ENCODE assay signal across 23 mouse cellular contexts in genomic region chr16:38032644-38033043, GRCm38 (mm10). TPM values are rescaled to one million over a fixed set of nuclear protein-coding genes. Genes with fewer than 3 reads are reported as not detected.
A peak's percentile ranks its signal among the peaks of the same experiment; 100 is the strongest.
DNase-seq lines count a peak whose midpoint lies in the region; ATAC-seq and TF ChIP-seq lines count a peak whose summit lies in the region.
"Had no signal": no experiment of that assay in that cellular context is flagged by ENCODE, and none has a peak within 500 bp of the region (broad histone marks: within the 10 kb centered on the region; RNA-seq: fewer than 3 reads in every experiment).

No protein-coding gene starts in this region.

- H3K27me3 ChIP-seq in kidney, embryonic 15.5 days, result no peaks in the 10 kb centered on the region
- no peaks in the 10 kb centered on the region for H3K27me3 ChIP-seq in intestine, postnatal 0 days (replicated peaks; ENCODE audit: control insufficient read depth, insufficient read depth, low read length)
- H3K27me3 ChIP-seq: CH12.LX; forebrain, embryonic 15.5 days; heart, embryonic 13.5 days; limb, embryonic 12.5 days had no signal

- intact Hi-C loops in left cerebral cortex, adult 2 months (cut with DNase I), result no loop called here
- intact Hi-C loops in left cerebral cortex, postnatal 4 days (cut with DNase I), result no loop called here

- DNase-seq in kidney, adult 11 months, result peak; percentile 11
- DNase-seq in left cerebral cortex, adult 2 months (ENCODE audit: extremely low spot score in 1 of 2, low spot score in 2 of 2), result no peak
- no peak for DNase-seq in left cerebral cortex, postnatal 4 days
- DNase-seq in MEL-GATA-1-ER (ENCODE audit: extremely low read depth, low read depth), result peak; percentile 4
- DNase-seq in right cerebral cortex, adult 18-20 months, result no peak
- DNase-seq in cerebellum, adult 18-20 months, result no peak
- DNase-seq: adrenal gland, postnatal 14 days; cerebellum, adult 9-10 months; gastrocnemius, postnatal 36 days; heart, postnatal 14 days; liver, postnatal 0 days; right cerebral cortex, postnatal 4 days had no signal

- H3K9me3 ChIP-seq in kidney, embryonic 15.5 days (replicated peaks), result no peaks in the 10 kb centered on the region
- no peaks in the 10 kb centered on the region for H3K9me3 ChIP-seq in intestine, postnatal 0 days (ENCODE audit: control insufficient read depth)
- H3K9me3 ChIP-seq: forebrain, embryonic 15.5 days; heart, embryonic 13.5 days; limb, embryonic 12.5 days had no signal

- no peak overlapping the region for H3K4me3 ChIP-seq in kidney, embryonic 15.5 days (replicated peaks)
- no peak overlapping the region for H3K4me3 ChIP-seq in left cerebral cortex, adult 2 months
- H3K4me3 ChIP-seq in intestine, postnatal 0 days (ENCODE audit: low read depth, low read length), result no peak overlapping the region
- H3K4me3 ChIP-seq: forebrain, embryonic 15.5 days; heart, embryonic 13.5 days; limb, embryonic 12.5 days had no signal

- no peak overlapping the region for H3K9ac ChIP-seq in kidney, embryonic 15.5 days
- no peak overlapping the region for H3K9ac ChIP-seq in intestine, postnatal 0 days (ENCODE audit: low read depth, low read length)
- H3K9ac ChIP-seq: forebrain, embryonic 15.5 days; heart, embryonic 13.5 days; hindbrain, embryonic 14.5 days; limb, embryonic 12.5 days; liver, postnatal 0 days had no signal

- no peak overlapping the region for H3K4me2 ChIP-seq in kidney, embryonic 15.5 days
- no peak overlapping the region for H3K4me2 ChIP-seq in intestine, postnatal 0 days (replicated peaks; ENCODE audit: low read depth)
- H3K4me2 ChIP-seq: forebrain, embryonic 15.5 days; heart, embryonic 13.5 days; hindbrain, embryonic 14.5 days; limb, embryonic 12.5 days; liver, embryonic 11.5 days; midbrain, embryonic 11.5 days had no signal

- no peaks in the 10 kb centered on the region for H3K36me3 ChIP-seq in kidney, embryonic 15.5 days
- H3K36me3 ChIP-seq in intestine, postnatal 0 days (ENCODE audit: control insufficient read depth, insufficient read depth), result no peaks in the 10 kb centered on the region
- H3K36me3 ChIP-seq: forebrain, embryonic 15.5 days; heart, embryonic 13.5 days; limb, embryonic 12.5 days had no signal

- 88% methylated on average over 9 of the region's 9 CpGs for WGBS in kidney, embryonic 15.5 days
- 54% methylated on average over 9 of the region's 9 CpGs for WGBS in intestine, postnatal 0 days

- no peak overlapping the region for H3K27ac ChIP-seq in kidney, embryonic 15.5 days
- peak overlapping the region; percentile 24; the same call in 1 of the 2 replicates for H3K27ac ChIP-seq in left cerebral cortex, adult 2 months
- H3K27ac ChIP-seq in intestine, postnatal 0 days (ENCODE audit: low read depth, low read length), result no peak overlapping the region
- H3K27ac ChIP-seq: forebrain, embryonic 15.5 days; heart, embryonic 13.5 days; hindbrain, embryonic 14.5 days; limb, embryonic 12.5 days; macrophage had no signal

- 0 out of 2 replicates have a peak, but pooled peaks cover 3% of the 10 kb centered on the region for H3K4me1 ChIP-seq in kidney, embryonic 15.5 days
- H3K4me1 ChIP-seq in intestine, postnatal 0 days (replicated peaks; ENCODE audit: control insufficient read depth, insufficient read depth, low read length), result no peaks in the 10 kb centered on the region
- H3K4me1 ChIP-seq: forebrain, embryonic 15.5 days; limb, embryonic 12.5 days had no signal

- no peak for TF ChIP-seq CTCF in left cerebral cortex, adult 2 months (IDR thresholded peaks at IDR 0.05)
- TF ChIP-seq CTCF in intestine, postnatal 0 days (IDR thresholded peaks at IDR 0.05; ENCODE audit: low read depth), result no peak

- no peak for ATAC-seq in kidney, embryonic 15.5 days (replicated peaks; ENCODE audit: low FRiP score)
- peak; percentile 69; the same call in 1 of the 2 replicates for ATAC-seq in intestine, postnatal 0 days
- ATAC-seq: forebrain, embryonic 15.5 days; inflammation-experienced regulatory T-cells, adult 6 months; liver, postnatal 0 days had no signal

RNA-seq across cellular contexts. Expression of gene Gsk3b, which starts 56.2 kb away (rescaled TPM):
- polyA plus RNA-seq in kidney, embryonic 15.5 days (2015; fragmentation: Nextera tagmentation; extraction: Ambion mirVana), result 58.4 and 60.0 TPM in 2 replicates
- 100 to 1,000 TPM; 179 to 181 TPM for total RNA-seq in left cerebral cortex, adult 2 months (2021)
- 100 to 1,000 TPM; 267 to 269 TPM for total RNA-seq in left cerebral cortex, postnatal 4 days (2021)
- polyA plus RNA-seq in intestine, postnatal 0 days (2015; fragmentation: Nextera tagmentation; extraction: Ambion mirVana), result 27.0 and 30.4 TPM in 2 replicates

Comparison
In these comparisons a context has a peak if more than half of its experiments do, and no peak if none do; other contexts are left out.
1. DNase-seq: peak in kidney, adult 11 months (single experiment) and MEL-GATA-1-ER (single experiment); none in left cerebral cortex, adult 2 months (0 of 2), left cerebral cortex, postnatal 4 days (single experiment), right cerebral cortex, adult 18-20 months (single experiment) and cerebellum, adult 18-20 months (0 of 2).